In genomic region chr2:30695771-30696456, GRCm38 (mm10) we compare ENCODE assay signal across 8 mouse cellular contexts.
DNase-seq lines count a peak whose midpoint lies in the region; ATAC-seq and TF ChIP-seq lines count a peak whose summit lies in the region.

No protein-coding gene starts in this region.

- H3K4me1 ChIP-seq in liver, adult 2 months (ENCODE audit: control insufficient read depth, insufficient read depth, low read length) = peaks cover 35% of the 10 kb centered on the region
- peaks cover 31% of the 10 kb centered on the region for H3K4me1 ChIP-seq in forebrain, postnatal 0 days (ENCODE audit: insufficient read depth)
- H3K4me1 ChIP-seq in neural tube, embryonic 14.5 days (ENCODE audit: control insufficient read depth, insufficient read depth, low read length) = peaks cover 45% of the 10 kb centered on the region

- WGBS in liver, adult 2 months = 73% methylated on average over 11 of the region's 11 CpGs
- WGBS in forebrain, postnatal 0 days = 69% methylated on average over 11 of the region's 11 CpGs
- WGBS in neural tube, embryonic 14.5 days = 73% methylated on average over 11 of the region's 11 CpGs

- no peak for ATAC-seq in forebrain, postnatal 0 days
- no peak for ATAC-seq in neural tube, embryonic 14.5 days (ENCODE audit: low read depth)

- DNase-seq in liver, adult 2 months (ENCODE audit: extremely low read depth, low read depth, low spot score) = peak; percentile 64
- no peak for DNase-seq in liver
- no peak for DNase-seq in forebrain, postnatal 0 days
- peak; percentile 78 for DNase-seq in kidney, adult 9 months
- no peak for DNase-seq in left cerebral cortex, adult 8-10 months (ENCODE audit: low spot score in 2 of 2)
- DNase-seq in layer of hippocampus, adult 9-11 months = no peak
- DNase-seq in gastrocnemius, postnatal 36 days = no peak

- no peaks in the 10 kb centered on the region for H3K79me2 ChIP-seq in liver, adult 2 months (ENCODE audit: control insufficient read depth, insufficient read depth, low read length)

- intact Hi-C loops in gastrocnemius, postnatal 36 days (cut with DNase I) = no loop called here

- TF ChIP-seq POLR2A in liver, adult 2 months (IDR thresholded peaks at IDR 0.05; ENCODE audit: extremely low read depth, insufficient read depth, low read length) = no peak

- no peaks in the 10 kb centered on the region for H3K36me3 ChIP-seq in liver, adult 2 months (ENCODE audit: control insufficient read depth, insufficient read depth, low read length)
- no peaks in the 10 kb centered on the region for H3K36me3 ChIP-seq in forebrain, postnatal 0 days (ENCODE audit: insufficient read depth)
- no peaks in the 10 kb centered on the region for H3K36me3 ChIP-seq in neural tube, embryonic 14.5 days (ENCODE audit: control insufficient read depth, insufficient read depth, low read length)

- no peak for TF ChIP-seq CTCF in liver, adult 2 months (IDR thresholded peaks at IDR 0.05; ENCODE audit: low read depth, low read length)
- TF ChIP-seq CTCF in forebrain, postnatal 0 days (IDR thresholded peaks at IDR 0.05; ENCODE audit: low read depth) = no peak

- no peaks in the 10 kb centered on the region for H3K9me3 ChIP-seq in forebrain, postnatal 0 days (ENCODE audit: low read length)
- no peaks in the 10 kb centered on the region for H3K9me3 ChIP-seq in neural tube, embryonic 14.5 days (ENCODE audit: control insufficient read depth, low read length)

- no peak overlapping the region for H3K4me3 ChIP-seq in liver, adult 2 months (ENCODE audit: insufficient read depth, low read depth, low read length)
- no peak overlapping the region for H3K4me3 ChIP-seq in forebrain, postnatal 0 days (ENCODE audit: low read depth, low read length)
- H3K4me3 ChIP-seq in neural tube, embryonic 14.5 days (ENCODE audit: low read depth, low read length) = no peak overlapping the region

- no peak overlapping the region; the same call in 1 of the 2 replicates for H3K27ac ChIP-seq in liver, adult 2 months (replicated peaks; ENCODE audit: insufficient read depth, low read depth, low read length)
- H3K27ac ChIP-seq in forebrain, postnatal 0 days (ENCODE audit: low read depth, low read length) = peak overlapping the region; percentile 99; the same call in 1 of the 2 replicates
- H3K27ac ChIP-seq in neural tube, embryonic 14.5 days (ENCODE audit: low read depth, low read length) = peak overlapping the region; percentile 100; the same call in 1 of the 2 replicates

- H3K9ac ChIP-seq in liver, adult 2 months (ENCODE audit: low read depth, low read length) = no peak overlapping the region
- H3K9ac ChIP-seq in forebrain, postnatal 0 days = no peak overlapping the region
- H3K9ac ChIP-seq in neural tube, embryonic 14.5 days (replicated peaks; ENCODE audit: low read depth, low read length) = no peak overlapping the region

- H3K4me2 ChIP-seq in forebrain, postnatal 0 days (ENCODE audit: low read depth) = no peak overlapping the region
- no peak overlapping the region for H3K4me2 ChIP-seq in neural tube, embryonic 14.5 days (ENCODE audit: low read depth, low read length)

- H3K27me3 ChIP-seq in liver, adult 2 months (ENCODE audit: control insufficient read depth, insufficient read depth, low read length) = no peaks in the 10 kb centered on the region
- no peaks in the 10 kb centered on the region for H3K27me3 ChIP-seq in forebrain, postnatal 0 days (ENCODE audit: insufficient read depth, low read length)
- no peaks in the 10 kb centered on the region for H3K27me3 ChIP-seq in neural tube, embryonic 14.5 days (ENCODE audit: control insufficient read depth, insufficient read depth, low read length)

Comparison
In these comparisons a context has a peak if more than half of its experiments do, and no peak if none do; other contexts are left out.
1. DNase-seq: peak in liver, adult 2 months (single experiment) and kidney, adult 9 months (single experiment); none in liver (single experiment), forebrain, postnatal 0 days (single experiment), left cerebral cortex, adult 8-10 months (0 of 2), layer of hippocampus, adult 9-11 months (single experiment) and gastrocnemius, postnatal 36 days (0 of 2).